Mouse (Mus musculus): Measurements from ENCODE around the gene Sec1.

- no peak for TF ChIP-seq CTCF (IDR thresholded peaks at IDR 0.05; ENCODE audit: borderline replicate concordance, insufficient read depth, low read length)
- no peak for TF ChIP-seq POLR2A (IDR thresholded peaks at IDR 0.05; ENCODE audit: low read depth, low read length)
Measured at GRCm38 (mm10) chr7:45712022-45712757, 18.0 kb upstream of the Sec1 start.

Data from embryonic fibroblast, embryonic 13.5 days (primary cell).